Mouse (Mus musculus) myocyte (in vitro differentiated cells): ENCODE data around the gene Oprd1.

Experiments
- CEBPB ChIP-seq: IDR thresholded peaks from 2 replicates; pipeline ENCODE4 v1.6.1; 2011; ENCODE audit warnings: mild to moderate bottlenecking, moderate library complexity; ENCODE audit not compliant: poor library complexity, insufficient read depth, severe bottlenecking
- E2F4 ChIP-seq: IDR thresholded peaks from one replicate; pipeline ENCODE4 v1.6.1; 2011; ENCODE audit warnings: mild to moderate bottlenecking, control low read depth, moderate library complexity; ENCODE audit not compliant: insufficient read depth
- MAX ChIP-seq: IDR thresholded peaks from one replicate; pipeline ENCODE4 v1.6.1; 2011; ENCODE audit warnings: low read depth, mild to moderate bottlenecking, control low read depth
- MYOD1 ChIP-seq, 3 experiments: IDR thresholded peaks; one replicate each; pipeline ENCODE4 v1.6.1; 2011; ENCODE audit warnings: control low read depth in 2 of 3, low read depth in 2 of 3, mild to moderate bottlenecking in 2 of 3, moderate library complexity in 1 of 3; ENCODE audit not compliant: insufficient read length in 2 of 3, control insufficient read depth in 1 of 3
- MYOG ChIP-seq, 3 experiments: IDR thresholded peaks; one replicate each; pipeline ENCODE4 v1.6.1; 2011; ENCODE audit warnings: control low read depth in 2 of 3, low read depth in 2 of 3, mild to moderate bottlenecking in 2 of 3; ENCODE audit not compliant: insufficient read length in 2 of 3, control insufficient read depth in 1 of 3, insufficient read depth in 1 of 3
- POLR2A ChIP-seq: IDR thresholded peaks from one replicate; pipeline ENCODE4 v1.6.1; 2011; ENCODE audit warnings: low read depth, mild to moderate bottlenecking, control low read depth, moderate library complexity; ENCODE audit not compliant: insufficient read length
- POLR2AphosphoS2 ChIP-seq: IDR thresholded peaks from one replicate; pipeline ENCODE4 v1.6.1; 2011; ENCODE audit warnings: low read depth, control low read depth; ENCODE audit not compliant: insufficient read length
- SRF ChIP-seq: IDR thresholded peaks from one replicate; pipeline ENCODE4 v1.6.1; 2011; ENCODE audit warnings: low read depth; ENCODE audit not compliant: control insufficient read depth, insufficient read length
- TCF12 ChIP-seq: IDR thresholded peaks from one replicate; pipeline ENCODE4 v1.6.1; 2011; ENCODE audit warnings: mild to moderate bottlenecking, control low read depth; ENCODE audit not compliant: poor library complexity, insufficient read depth, severe bottlenecking
- TCF3 ChIP-seq: IDR thresholded peaks from one replicate; pipeline ENCODE4 v1.6.1; 2011; ENCODE audit warnings: low read depth, control low read depth; ENCODE audit not compliant: insufficient read length
- USF1 ChIP-seq: IDR thresholded peaks from one replicate; pipeline ENCODE4 v1.6.1; 2011; ENCODE audit warnings: low read depth, mild to moderate bottlenecking, control low read depth, moderate library complexity

DNA sequence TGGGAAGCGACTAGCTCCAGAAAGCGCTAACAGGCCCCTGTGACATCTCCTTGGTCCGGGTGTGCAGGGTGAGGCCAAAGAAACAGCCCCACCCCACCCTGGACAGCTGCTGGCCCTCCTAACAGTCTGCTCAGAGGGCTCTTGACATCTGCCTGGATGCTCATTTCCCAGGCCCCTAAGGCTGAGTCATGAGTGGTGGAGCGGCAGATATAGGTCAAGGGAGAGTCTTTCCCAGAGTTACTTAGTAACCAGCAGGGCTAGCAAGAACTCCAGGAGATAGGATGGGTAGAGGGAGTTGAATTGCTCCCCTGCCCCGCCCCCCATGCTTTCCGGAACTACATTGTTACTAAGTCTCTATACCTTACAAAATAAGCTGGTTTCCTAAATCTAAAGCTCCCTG, 51.1 kb downstream of the Oprd1 start:
- TF ChIP-seq USF1 (no peak), POLR2A (no peak), CEBPB (no peak), MAX (no peak), POLR2AphosphoS2 (no peak), E2F4 (no peak), MYOG (IDR thresholded peaks at IDR 0.05; ENCODE audit: control insufficient read depth in 1 of 3, insufficient read depth in 1 of 3, insufficient read length in 2 of 3, low read depth in 2 of 3) (peak in 1 of 3 experiments; percentile 32), TCF12 (no peak), MYOD1 (IDR thresholded peaks at IDR 0.05; ENCODE audit: control insufficient read depth in 1 of 3, insufficient read length in 2 of 3, low read depth in 2 of 3) (peak in 1 of 3 experiments; percentile 30), TCF3 (no peak), SRF (no peak)
